ENCODE assay signal across 24 mouse cellular contexts in the genomic region with DNA sequence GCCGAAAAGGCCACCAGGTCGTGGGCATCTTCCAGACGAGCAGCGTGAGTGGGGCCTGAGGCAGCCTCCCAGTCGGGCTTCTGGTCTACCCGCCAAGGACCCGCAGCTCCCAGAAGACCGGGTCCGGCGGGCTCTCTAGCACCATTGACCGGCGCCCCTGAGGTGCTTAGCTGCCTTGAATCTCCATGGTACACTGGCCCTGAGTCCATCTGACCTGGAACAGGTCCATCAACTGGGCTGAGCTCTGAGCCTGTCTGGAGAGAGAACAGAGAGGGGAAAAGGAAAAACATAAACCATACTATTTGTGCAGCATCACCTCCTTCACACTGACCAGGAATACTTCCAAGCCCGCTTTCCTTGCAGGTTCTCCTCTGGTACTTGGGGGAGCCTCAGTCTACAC.
"Had no signal": no experiment of that assay in that cellular context is flagged by ENCODE, and none has a peak within 500 bp of the region (broad histone marks: within the 10 kb centered on the region; RNA-seq: fewer than 3 reads in every experiment).

No protein-coding gene starts in this region.

- DNase-seq: kidney, postnatal 14 days; kidney, postnatal 4 days; layer of hippocampus, adult 9-11 months; liver; lung, adult 18-20 months; lung, postnatal 10 days; lung, postnatal 36 days; midbrain, embryonic 14.5 days; right cerebral cortex, adult 18-20 months; right cerebral cortex, postnatal 14 days; right cerebral cortex, postnatal 4 days; thymus, adult 2 months; thymus, postnatal 14 days; thymus, postnatal 4 days had no signal

- H3K27me3 ChIP-seq: limb, embryonic 13.5 days; liver, embryonic 12.5 days; liver, embryonic 15.5 days; lung, embryonic 15.5 days; megakaryocyte, embryonic 14.5 days; neural tube, embryonic 12.5 days; neural tube, embryonic 15.5 days had no signal

- H3K4me2 ChIP-seq: limb, embryonic 13.5 days; liver, embryonic 12.5 days; liver, embryonic 15.5 days; lung, embryonic 15.5 days; neural tube, embryonic 12.5 days; neural tube, embryonic 15.5 days had no signal

- H3K4me3 ChIP-seq: layer of hippocampus, adult 2 months; limb, embryonic 10.5 days; limb, embryonic 13.5 days; liver, embryonic 12.5 days; liver, embryonic 15.5 days; lung, embryonic 15.5 days; megakaryocyte, embryonic 14.5 days; midbrain, embryonic 10.5 days; neural tube, embryonic 12.5 days; neural tube, embryonic 15.5 days had no signal

- H3K27ac ChIP-seq: layer of hippocampus, adult 2 months; limb, embryonic 10.5 days; limb, embryonic 13.5 days; liver, embryonic 12.5 days; liver, embryonic 15.5 days; lung, embryonic 15.5 days; midbrain, embryonic 10.5 days; neural tube, embryonic 12.5 days; neural tube, embryonic 15.5 days had no signal

- H3K4me1 ChIP-seq: limb, embryonic 10.5 days; midbrain, embryonic 10.5 days; neural tube, embryonic 12.5 days had no signal

- H3K9ac ChIP-seq: limb, embryonic 13.5 days; liver, embryonic 12.5 days; liver, embryonic 15.5 days; lung, embryonic 15.5 days; neural tube, embryonic 12.5 days; neural tube, embryonic 15.5 days had no signal

- H3K9me3 ChIP-seq: limb, embryonic 10.5 days; limb, embryonic 13.5 days; liver, embryonic 12.5 days; liver, embryonic 15.5 days; lung, embryonic 15.5 days; megakaryocyte, embryonic 14.5 days; midbrain, embryonic 10.5 days; neural tube, embryonic 12.5 days; neural tube, embryonic 15.5 days had no signal
